Mouse (Mus musculus) testis, adult 2 months (tissue): Measurements from ENCODE around the gene Csnk2a1. TPM values are rescaled to one million over a fixed set of nuclear protein-coding genes. Genes with fewer than 3 reads are reported as not detected.

Experiments used
- H3K27ac ChIP-seq: fragments of 200-500 bp; 2 replicates; pipeline ENCODE4 v1.5.1; 2012; ENCODE audit warnings: low read depth, low read length; ENCODE audit not compliant: control insufficient read depth, insufficient read depth
- H3K27me3 ChIP-seq: fragments of 200-500 bp; 2 replicates; pipeline ENCODE4 v1.6.1; 2012; ENCODE audit warnings: mild to moderate bottlenecking, low read length, moderate library complexity; ENCODE audit not compliant: control insufficient read depth, insufficient read depth
- H3K36me3 ChIP-seq: fragments of 200-500 bp; 2 replicates; pipeline ENCODE4 v1.6.1; 2012; ENCODE audit warnings: mild to moderate bottlenecking, low read length; ENCODE audit not compliant: control insufficient read depth, insufficient read depth
- H3K4me1 ChIP-seq: fragments of 200-500 bp; 2 replicates; pipeline ENCODE4 v1.6.1; 2012; ENCODE audit warnings: low read length; ENCODE audit not compliant: control insufficient read depth, insufficient read depth
- H3K4me3 ChIP-seq: fragments of 200-500 bp; 2 replicates; pipeline ENCODE4 v1.5.1; 2012; ENCODE audit warnings: low read depth, mild to moderate bottlenecking, low read length, moderate library complexity, mixed read lengths; ENCODE audit not compliant: control insufficient read depth
- CTCF ChIP-seq: fragments of 200-500 bp; IDR thresholded peaks from 2 replicates; pipeline ENCODE4 v1.5.1; 2012; ENCODE audit warnings: low read depth, mild to moderate bottlenecking, inconsistent platforms, low read length, moderate library complexity; ENCODE audit not compliant: control insufficient read depth, insufficient read depth, insufficient replicate concordance
- POLR2A ChIP-seq: fragments of 200-500 bp; IDR thresholded peaks from 2 replicates; pipeline ENCODE4 v1.6.1; 2012; ENCODE audit warnings: low read depth, mild to moderate bottlenecking, inconsistent platforms, low read length, moderate library complexity; ENCODE audit not compliant: control insufficient read depth
- polyA plus RNA-seq: library from polyadenylated mRNA; depleted of rRNA; stranded (reverse); fragments of >200 nt; gene quantifications from 2 replicates; pipeline ENCODE4 v1.2.3, GENCODE M21; 2012; rRNA removed

The Csnk2a1 gene
- polyA plus RNA-seq, 1 experiment: 10.3 TPM

DNA sequence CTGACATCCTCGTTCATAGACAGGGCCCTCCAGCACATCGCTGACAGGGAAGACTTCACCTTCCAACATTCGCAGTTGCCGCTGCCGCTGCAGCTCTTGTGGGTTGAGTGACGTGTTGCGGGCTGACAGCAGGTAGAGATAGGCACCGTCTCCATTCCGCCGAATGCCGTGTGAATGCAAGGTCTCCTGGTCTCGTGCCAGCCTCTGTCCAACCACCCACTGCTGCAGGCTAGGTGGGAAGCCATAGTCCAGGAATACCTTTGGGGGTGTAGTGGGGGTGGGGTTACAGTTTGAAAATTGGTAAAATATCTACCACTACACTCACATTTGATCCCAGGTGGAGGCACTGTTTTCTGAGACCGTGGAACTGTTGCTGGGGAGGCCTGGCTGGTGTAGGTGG lies 99.5 kb downstream of the Csnk2a1 start:
- no peak for TF ChIP-seq POLR2A
- no peak for TF ChIP-seq CTCF
- H3K27me3 ChIP-seq: no peaks in the 10 kb centered on the region
- no peaks in the 10 kb centered on the region for H3K4me1 ChIP-seq
- no peaks in the 10 kb centered on the region for H3K36me3 ChIP-seq
- H3K4me3 ChIP-seq: no peak overlapping the region
- H3K27ac ChIP-seq: no peak overlapping the region

DNA sequence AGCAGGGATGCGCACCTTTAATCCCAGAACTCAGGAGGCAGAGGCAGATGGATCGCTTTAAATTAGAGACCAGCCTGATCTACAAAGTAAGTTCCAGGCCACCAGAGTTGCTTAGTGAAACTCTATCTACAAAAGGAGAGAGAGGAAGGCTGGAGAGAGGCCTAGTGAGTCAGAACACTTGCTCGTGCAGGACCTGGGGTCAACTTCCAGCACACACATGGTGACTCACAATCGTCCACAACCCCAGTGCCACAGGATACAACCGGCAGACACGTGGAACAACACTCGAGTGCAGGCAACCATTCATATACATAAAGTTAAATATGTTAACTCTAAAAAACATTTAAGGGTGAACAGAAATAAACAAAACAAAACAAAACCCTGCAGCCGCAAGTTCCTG lies 100.0 kb downstream of the Csnk2a1 start:
- TF ChIP-seq POLR2A (no peak), CTCF (no peak)
- Histone ChIP-seq H3K4me3 (no peak overlapping the region), H3K27ac (no peak overlapping the region), H3K27me3 (no peaks in the 10 kb centered on the region), H3K4me1 (peaks cover 3% of the 10 kb centered on the region), H3K36me3 (no peaks in the 10 kb centered on the region)

DNA sequence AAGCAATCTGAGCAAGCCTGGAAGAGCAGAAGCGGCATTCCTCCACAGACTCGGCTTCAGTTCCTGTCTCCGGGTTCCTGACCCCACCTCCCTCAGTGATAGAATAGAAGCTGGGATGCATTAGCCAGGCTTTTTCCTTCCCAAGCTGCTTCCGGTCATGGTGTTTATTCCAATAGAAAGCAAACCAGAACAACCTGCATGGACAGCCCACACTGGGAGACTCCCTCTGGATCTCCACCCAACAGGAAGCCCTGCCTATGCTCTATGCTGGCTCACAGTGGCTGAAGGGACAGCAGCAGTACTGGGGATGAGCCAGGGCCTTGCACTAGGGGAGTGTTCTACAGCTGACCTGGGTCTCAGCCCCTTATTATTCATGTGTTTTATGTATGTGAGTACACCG lies 101.3 kb downstream of the Csnk2a1 start:
- no peaks in the 10 kb centered on the region for H3K36me3 ChIP-seq

DNA sequence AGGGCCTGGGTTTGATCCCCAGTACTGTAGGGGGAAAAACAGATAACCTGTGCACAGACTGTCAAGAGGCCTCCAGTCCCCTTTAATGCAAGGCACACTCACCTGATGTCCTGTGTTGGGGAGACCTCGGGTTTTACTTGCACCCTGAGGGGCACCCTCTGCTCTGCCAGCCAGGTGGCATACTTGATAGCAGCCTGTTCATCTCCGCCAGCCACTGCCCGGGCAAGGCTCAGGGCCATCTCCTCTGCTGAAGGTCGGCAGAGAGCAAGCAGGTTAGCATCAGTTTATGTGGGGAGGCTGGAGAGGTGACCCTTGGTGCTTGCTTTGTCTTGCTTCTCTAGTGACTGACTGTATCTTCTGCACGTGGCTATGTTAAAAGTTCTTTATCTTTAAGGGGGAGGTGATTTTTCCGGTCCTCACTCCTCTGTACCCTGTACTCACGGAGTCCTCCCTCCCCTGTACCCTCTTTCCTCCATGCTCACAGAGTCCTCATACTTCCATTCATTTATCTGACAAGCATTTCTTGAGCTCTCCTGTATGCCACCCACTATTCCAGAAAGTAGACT lies 104.3 kb downstream of the Csnk2a1 start:
- Histone ChIP-seq H3K36me3 (no peaks in the 10 kb centered on the region), H3K4me1 (peaks cover 8% of the 10 kb centered on the region), H3K4me3 (no peak overlapping the region), H3K27me3 (no peaks in the 10 kb centered on the region), H3K27ac (no peak overlapping the region)
- TF ChIP-seq CTCF (no peak), POLR2A (no peak)

More for the DNA sequence above, 101.3 kb downstream of the Csnk2a1 start:
- Histone ChIP-seq H3K27me3 (no peaks in the 10 kb centered on the region), H3K4me3 (no peak overlapping the region), H3K27ac (no peak overlapping the region), H3K4me1 (peaks cover 8% of the 10 kb centered on the region)
- no peak for TF ChIP-seq POLR2A
- TF ChIP-seq CTCF: no peak

Other genes with a start within 250 kb of the Csnk2a1 start
- gene Fam110a, start 246.6 kb upstream of the Csnk2a1 start, polyA plus RNA-seq: 175 and 190 TPM in 2 replicates
- gene Slc52a3, start 230.3 kb upstream of the Csnk2a1 start, polyA plus RNA-seq: 37.6 and 52.4 TPM in 2 replicates
- gene Scrt2, start 145.3 kb upstream of the Csnk2a1 start, polyA plus RNA-seq: 0.19 and 0.21 TPM in 2 replicates
- 131 and 135 TPM in 2 replicates for gene Srxn1, start 121.3 kb upstream of the Csnk2a1 start, polyA plus RNA-seq
- 0.53 and 0.96 TPM in 2 replicates for gene Tcf15, start 83.3 kb upstream of the Csnk2a1 start, polyA plus RNA-seq
- 236 and 271 TPM in 2 replicates for gene Tbc1d20, start 67.0 kb downstream of the Csnk2a1 start, polyA plus RNA-seq
- gene Rbck1, start 105.8 kb downstream of the Csnk2a1 start, polyA plus RNA-seq: 72.2 and 76.2 TPM in 2 replicates
- gene Trib3, start 117.2 kb downstream of the Csnk2a1 start, polyA plus RNA-seq: 0.16 and 0.26 TPM in 2 replicates
- gene Nrsn2, start 149.8 kb downstream of the Csnk2a1 start, polyA plus RNA-seq: 0.85 and 0.97 TPM in 2 replicates
- 5.9 and 6.2 TPM in 2 replicates for gene Sox12, start 171.2 kb downstream of the Csnk2a1 start, polyA plus RNA-seq
- gene Zcchc3, start 188.2 kb downstream of the Csnk2a1 start, polyA plus RNA-seq: 2.5 and 2.8 TPM in 2 replicates
- gene 6820408C15Rik, start 188.7 kb downstream of the Csnk2a1 start, polyA plus RNA-seq: 54.7 and 73.0 TPM in 2 replicates
- gene Defb23, start 237.8 kb downstream of the Csnk2a1 start, polyA plus RNA-seq: 1.4 TPM in 1 of 2 replicates, not detected in the other